8 mouse cellular contexts compared by ENCODE assay signal in the genomic region with DNA sequence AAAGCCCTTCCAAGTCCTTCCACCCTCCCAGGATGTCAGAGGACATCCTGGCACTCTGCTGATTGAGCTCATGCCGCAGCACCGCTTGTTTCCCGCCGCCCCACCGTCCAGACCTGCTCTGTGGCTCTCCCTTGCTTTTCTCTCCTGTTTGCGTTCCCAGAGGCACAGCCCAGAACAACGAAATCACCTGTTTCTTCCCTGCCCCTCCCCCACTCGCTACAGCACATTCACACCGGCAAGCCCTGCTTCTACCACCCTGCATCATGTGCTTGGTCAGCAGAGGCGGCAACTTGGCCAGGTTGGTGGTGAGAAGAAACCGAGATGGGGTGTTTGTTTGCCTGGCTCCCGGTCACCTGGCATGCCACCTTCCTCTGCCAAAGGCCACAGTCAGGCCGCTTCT. TPM values are rescaled to one million over a fixed set of nuclear protein-coding genes. Genes with fewer than 3 reads are reported as not detected.
DNase-seq lines count a peak whose midpoint lies in the region; TF ChIP-seq lines count a peak whose summit lies in the region.

No protein-coding gene starts in this region.

- DNase-seq in cerebellum, adult 2 months: peak; percentile 37 to 39
- no peak for DNase-seq in cerebellum, postnatal 10 days
- peak; percentile 49 for DNase-seq in testis, postnatal 10 days (ENCODE audit: low spot score)
- DNase-seq in testis, postnatal 14 days (ENCODE audit: low spot score): no peak
- DNase-seq in liver, adult 2 months (ENCODE audit: extremely low read depth, low read depth, low spot score): peak; percentile 94
- no peak for DNase-seq in left cerebral cortex, postnatal 10 days (ENCODE audit: extremely low spot score in 1 of 2, low spot score in 2 of 2)
- no peak for DNase-seq in right cerebral cortex, postnatal 25 days
- DNase-seq in ovary, adult 18-20 months (ENCODE audit: low spot score): no peak

- no peaks in the 10 kb centered on the region for H3K36me3 ChIP-seq in liver, adult 2 months (ENCODE audit: control insufficient read depth, insufficient read depth, low read length)

- no peak overlapping the region for H3K27ac ChIP-seq in cerebellum, adult 2 months (ENCODE audit: insufficient read depth, low read length)
- peak overlapping the region; percentile 75 for H3K27ac ChIP-seq in liver, adult 2 months (replicated peaks; ENCODE audit: insufficient read depth, low read depth, low read length)

- no peaks in the 10 kb centered on the region for H3K27me3 ChIP-seq in cerebellum, adult 2 months (ENCODE audit: control insufficient read depth, insufficient read depth, low read length)
- no peaks in the 10 kb centered on the region for H3K27me3 ChIP-seq in liver, adult 2 months (ENCODE audit: control insufficient read depth, insufficient read depth, low read length)

- no peaks in the 10 kb centered on the region; the same call in 1 of the 2 replicates for H3K4me1 ChIP-seq in cerebellum, adult 2 months (ENCODE audit: control insufficient read depth, insufficient read depth, low read length)
- peaks cover 14% of the 10 kb centered on the region for H3K4me1 ChIP-seq in liver, adult 2 months (ENCODE audit: control insufficient read depth, insufficient read depth, low read length)

- peak overlapping the region; percentile 74 for H3K9ac ChIP-seq in liver, adult 2 months (ENCODE audit: low read depth, low read length)

- intact Hi-C loops in left cerebral cortex, postnatal 10 days (cut with DNase I): no loop called here

- peak overlapping the region; percentile 21 for H3K4me3 ChIP-seq in cerebellum, adult 2 months (replicated peaks; ENCODE audit: insufficient read depth, low read depth, low read length)
- H3K4me3 ChIP-seq in liver, adult 2 months (ENCODE audit: insufficient read depth, low read depth, low read length): peak overlapping the region; percentile 48; the same call in 1 of the 2 replicates

- TF ChIP-seq POLR2A in cerebellum, adult 2 months (IDR thresholded peaks at IDR 0.05; ENCODE audit: borderline replicate concordance, insufficient read depth, low read length): no peak
- no peak for TF ChIP-seq POLR2A in liver, adult 2 months (IDR thresholded peaks at IDR 0.05; ENCODE audit: extremely low read depth, insufficient read depth, low read length)

- TF ChIP-seq CTCF in cerebellum, adult 2 months (IDR thresholded peaks at IDR 0.05; ENCODE audit: borderline replicate concordance, insufficient read depth, low read depth, low read length): no peak
- TF ChIP-seq CTCF in liver, adult 2 months (IDR thresholded peaks at IDR 0.05; ENCODE audit: low read depth, low read length): no peak

- 19% methylated on average over 13 of the region's 13 CpGs for WGBS in cerebellum, adult 2 months
- 13% methylated on average over 13 of the region's 13 CpGs for WGBS in liver, adult 2 months

- H3K79me2 ChIP-seq in liver, adult 2 months (ENCODE audit: control insufficient read depth, insufficient read depth, low read length): no peaks in the 10 kb centered on the region

RNA-seq across cellular contexts. Expression of a gene that starts 13.9 kb away (rescaled TPM):
- polyA plus RNA-seq in cerebellum, adult 2 months (2012; rRNA removed): 28.7 and 31.8 TPM in 2 replicates
- 30.8 and 34.8 TPM in 2 replicates for total RNA-seq in liver, adult 2 months (2014; rRNA removed)
- polyA plus RNA-seq in liver, adult 2 months (2012; rRNA removed): 29.0 and 30.2 TPM in 2 replicates
- 10 to 100 TPM; 58.9 to 62.9 TPM for total RNA-seq in left cerebral cortex, postnatal 10 days (2021)

RNA-seq across cellular contexts. Expression of a gene that starts 55.9 kb away (rescaled TPM):
- 48.6 and 50.9 TPM in 2 replicates for polyA plus RNA-seq in cerebellum, adult 2 months (2012; rRNA removed)
- 71.2 and 83.2 TPM in 2 replicates for total RNA-seq in liver, adult 2 months (2014; rRNA removed)
- polyA plus RNA-seq in liver, adult 2 months (2012; rRNA removed): 50.4 and 51.9 TPM in 2 replicates
- total RNA-seq in left cerebral cortex, postnatal 10 days (2021): 10 to 100 TPM; 49.7 to 65.9 TPM

Comparison
In these comparisons a context has a peak if more than half of its experiments do, and no peak if none do; other contexts are left out.
1. DNase-seq: peak in cerebellum, adult 2 months (2 of 2), testis, postnatal 10 days (single experiment) and liver, adult 2 months (single experiment); none in cerebellum, postnatal 10 days (0 of 2), testis, postnatal 14 days (single experiment), left cerebral cortex, postnatal 10 days (0 of 2), right cerebral cortex, postnatal 25 days (single experiment) and ovary, adult 18-20 months (single experiment).